ENCODE assay signal across 8 mouse cellular contexts in genomic region chr8:89663859-89664258, GRCm38 (mm10).
DNase-seq lines count a peak whose midpoint lies in the region; ATAC-seq and TF ChIP-seq lines count a peak whose summit lies in the region.

No protein-coding gene starts in this region.

- peak; percentile 35; the same call in 1 of the 2 replicates for ATAC-seq in lung, postnatal 0 days

- peak; percentile 8 for DNase-seq in kidney, adult 11 months
- DNase-seq in kidney, adult 8-10 months = no peak
- DNase-seq in c-Kit-positive CD71-negative TER-119-negative erythroid progenitor cells, embryonic 14.5 days (ENCODE audit: low read depth) = peak; percentile 62
- DNase-seq in heart, postnatal 25 days (ENCODE audit: low spot score) = peak; percentile 7
- DNase-seq in lung, postnatal 0 days (ENCODE audit: low spot score) = peak; percentile 21
- no peak for DNase-seq in right cerebral cortex, adult 18-20 months
- no peak for DNase-seq in left cerebral cortex, postnatal 14 days (ENCODE audit: low spot score in 2 of 2)
- no peak for DNase-seq in thymus, adult 18-20 months

- TF ChIP-seq CTCF in lung, postnatal 0 days (IDR thresholded peaks at IDR 0.05) = no peak

- H3K36me3 ChIP-seq in lung, postnatal 0 days (ENCODE audit: insufficient read depth, low read length) = no peaks in the 10 kb centered on the region

- H3K4me1 ChIP-seq in lung, postnatal 0 days (ENCODE audit: insufficient read depth, low read depth, low read length) = no peaks in the 10 kb centered on the region

- H3K27ac ChIP-seq in lung, postnatal 0 days (ENCODE audit: low read length) = no peak overlapping the region

- H3K9ac ChIP-seq in lung, postnatal 0 days (replicated peaks; ENCODE audit: low read depth) = no peak overlapping the region

- no peak overlapping the region for H3K4me2 ChIP-seq in lung, postnatal 0 days (replicated peaks; ENCODE audit: low read depth, low read length)

- TF ChIP-seq EP300 in lung, postnatal 0 days (IDR thresholded peaks at IDR 0.05) = no peak

- intact Hi-C loops in heart, postnatal 25 days (cut with DNase I) = no loop called here
- intact Hi-C loops in left cerebral cortex, postnatal 14 days (cut with DNase I) = no loop called here

- H3K9me3 ChIP-seq in lung, postnatal 0 days (ENCODE audit: low read length) = no peaks in the 10 kb centered on the region

- no peak overlapping the region for H3K4me3 ChIP-seq in lung, postnatal 0 days (ENCODE audit: low read depth, low read length)

- no peaks in the 10 kb centered on the region for H3K27me3 ChIP-seq in lung, postnatal 0 days (replicated peaks; ENCODE audit: insufficient read depth, low read length)

- 44% methylated on average over 10 of the region's 10 CpGs for WGBS in lung, postnatal 0 days

Comparison
In these comparisons a context has a peak if more than half of its experiments do, and no peak if none do; other contexts are left out.
1. DNase-seq: peak in kidney, adult 11 months (single experiment), c-Kit-positive CD71-negative TER-119-negative erythroid progenitor cells, embryonic 14.5 days (single experiment), heart, postnatal 25 days (single experiment) and lung, postnatal 0 days (single experiment); none in kidney, adult 8-10 months (0 of 2), right cerebral cortex, adult 18-20 months (single experiment), left cerebral cortex, postnatal 14 days (0 of 2) and thymus, adult 18-20 months (0 of 2).